Mouse (Mus musculus) G1E (cell line): ENCODE measurements around the gene Tia1.

Experiments used
- CTCF ChIP-seq: IDR thresholded peaks from 2 replicates; pipeline ENCODE4 v1.5.1; 2012; ENCODE audit warnings: low read depth, low read length, inconsistent platforms, mixed read lengths
- GATA1 ChIP-seq: IDR thresholded peaks from 2 replicates; pipeline ENCODE4 v1.6.1; 2012; ENCODE audit warnings: borderline replicate concordance, low read length, inconsistent platforms, mixed read lengths
- GATA2 ChIP-seq: IDR thresholded peaks from 2 replicates; pipeline ENCODE4 v1.6.1; 2012; ENCODE audit warnings: low read depth, low read length, inconsistent platforms, borderline replicate concordance
- POLR2AphosphoS5 ChIP-seq: IDR thresholded peaks from 2 replicates; pipeline ENCODE4 v1.6.1; 2012; ENCODE audit warnings: low read depth, low read length, inconsistent platforms; ENCODE audit not compliant: insufficient replicate concordance
- TAL1 ChIP-seq: conservative IDR thresholded peaks from 2 replicates; pipeline ENCODE4 v1.6.1; 2012; ENCODE audit warnings: low read depth, low read length, inconsistent platforms, mixed read lengths

DNA sequence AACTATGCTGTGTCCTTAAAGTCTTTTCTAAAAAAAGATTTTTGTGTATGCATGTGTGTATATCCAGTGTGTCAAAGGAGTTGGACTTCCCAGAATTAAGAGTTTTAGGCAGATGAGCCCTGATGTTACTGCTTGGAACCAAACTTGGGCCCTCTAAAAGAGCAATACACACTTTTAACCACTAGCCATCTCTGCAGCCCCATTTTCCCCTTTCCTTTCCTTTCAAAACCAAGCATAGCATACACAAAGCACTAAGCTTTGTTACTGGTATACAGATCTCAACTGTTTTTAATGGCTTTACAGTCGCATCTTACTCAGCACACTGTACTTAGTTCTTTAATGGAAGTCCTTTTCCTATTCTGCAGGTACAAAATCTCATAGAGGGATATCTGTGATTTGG, 35.5 kb downstream of the Tia1 start:
- TF ChIP-seq CTCF (no peak), GATA1 (no peak), TAL1 (no peak), GATA2 (no peak), POLR2AphosphoS5 (no peak)
